Mouse (Mus musculus) MEL (cell line): ENCODE results near the gene Havcr1. TPM values are rescaled to one million over a fixed set of nuclear protein-coding genes. Genes with fewer than 3 reads are reported as not detected.

ENCODE experiments used
- DNase-seq: peaks from one replicate; pipeline ENCODE4 v3.0.0; 2011; ENCODE audit warnings: low read depth, low spot score
- H3K27ac ChIP-seq: 2 replicates; pipeline ENCODE4 v1.5.1; 2012; ENCODE audit warnings: low read depth, mild to moderate bottlenecking, control low read depth, low read length, moderate library complexity; ENCODE audit not compliant: control insufficient read depth
- H3K27me3 ChIP-seq, 2 experiments: fragments of 150-350 bp in 1 of 2; sonication (generic) in 1 of 2; 2 replicates each; pipeline ENCODE4 v1.6.1; 2012; ENCODE audit warnings: low read length in 2 of 2, mild to moderate bottlenecking in 2 of 2, improper control_type of control experiment in 1 of 2, moderate library complexity in 1 of 2; ENCODE audit not compliant: insufficient read depth in 2 of 2, control insufficient read depth in 1 of 2
- H3K36me3 ChIP-seq, 2 experiments: 2 replicates each; pipeline ENCODE4 v1.6.1; 2012 to 2014; ENCODE audit warnings: low read length in 2 of 2, improper control_type of control experiment in 1 of 2, inconsistent platforms in 1 of 2, mild to moderate bottlenecking in 1 of 2; ENCODE audit not compliant: insufficient read depth in 2 of 2, control insufficient read depth in 1 of 2
- H3K4me1 ChIP-seq, 2 experiments: fragments of 150-350 bp in 1 of 2; sonication (generic) in 1 of 2; 2 replicates each; pipeline ENCODE4 v1.6.1; 2012; ENCODE audit warnings: low read length in 2 of 2, improper control_type of control experiment in 1 of 2, mild to moderate bottlenecking in 1 of 2; ENCODE audit not compliant: insufficient read depth in 2 of 2, control insufficient read depth in 1 of 2
- H3K4me3 ChIP-seq, 2 experiments: fragments of 150-350 bp in 1 of 2; sonication (generic) in 1 of 2; 2 replicates each; pipeline ENCODE4 v1.5.1; 2012; ENCODE audit warnings: low read depth in 2 of 2, low read length in 2 of 2, mild to moderate bottlenecking in 2 of 2, moderate library complexity in 2 of 2, control low read depth in 1 of 2, improper control_type of control experiment in 1 of 2; ENCODE audit not compliant: control insufficient read depth in 1 of 2, insufficient read depth in 1 of 2
- H3K79me2 ChIP-seq: 2 replicates; pipeline ENCODE4 v1.6.1; 2012; ENCODE audit warnings: mild to moderate bottlenecking, low read length, moderate library complexity; ENCODE audit not compliant: control insufficient read depth, poor library complexity, insufficient read depth
- H3K9ac ChIP-seq: 2 replicates; pipeline ENCODE4 v1.6.1; 2012; ENCODE audit warnings: low read depth, mild to moderate bottlenecking, control low read depth, low read length, moderate library complexity; ENCODE audit not compliant: control insufficient read depth, poor library complexity, severe bottlenecking
- H3K9me3 ChIP-seq: fragments of 150-350 bp; sonication (generic); replicated peaks from 2 replicates; pipeline ENCODE4 v1.6.1; 2012; ENCODE audit warnings: mild to moderate bottlenecking, low read length, improper control_type of control experiment, moderate library complexity; ENCODE audit not compliant: insufficient read depth
- MAZ ChIP-seq: IDR thresholded peaks from 2 replicates; pipeline ENCODE4 v1.6.1; 2012; ENCODE audit warnings: low read depth, mild to moderate bottlenecking, inconsistent platforms, low read length, improper control_type of control experiment
- MEF2A ChIP-seq: IDR thresholded peaks from 2 replicates; pipeline ENCODE4 v1.6.1; 2014; ENCODE audit warnings: low read depth, mild to moderate bottlenecking, inconsistent platforms, low read length, improper control_type of control experiment; ENCODE audit not compliant: poor library complexity, insufficient replicate concordance, severe bottlenecking; ENCODE audit errors: extremely low read depth
- MYB ChIP-seq: IDR thresholded peaks from 2 replicates; pipeline ENCODE4 v1.6.1; 2011; ENCODE audit warnings: mild to moderate bottlenecking, low read depth, low read length, improper control_type of control experiment
- NELFE ChIP-seq: IDR thresholded peaks from 2 replicates; pipeline ENCODE4 v1.6.1; 2011; ENCODE audit warnings: low read depth, low read length, improper control_type of control experiment
- POLR2A ChIP-seq, 2 experiments: IDR thresholded peaks; 2 replicates each; pipeline ENCODE4 v1.6.1; 2011 to 2012; ENCODE audit warnings: low read length in 2 of 2, mild to moderate bottlenecking in 2 of 2, control low read depth in 1 of 2, improper control_type of control experiment in 1 of 2, low read depth in 1 of 2, moderate library complexity in 1 of 2; ENCODE audit not compliant: control insufficient read depth in 1 of 2, insufficient read depth in 1 of 2, poor library complexity in 1 of 2
- POLR2AphosphoS2 ChIP-seq: IDR thresholded peaks from 2 replicates; pipeline ENCODE4 v1.6.1; 2011; ENCODE audit warnings: low read length, improper control_type of control experiment
- SIN3A ChIP-seq: IDR thresholded peaks from 2 replicates; pipeline ENCODE4 v1.6.1; 2012; ENCODE audit warnings: low read length, improper control_type of control experiment, inconsistent platforms
- SMC3 ChIP-seq: IDR thresholded peaks from 2 replicates; pipeline ENCODE4 v1.6.1; 2011; ENCODE audit warnings: low read depth, low read length, improper control_type of control experiment
- TAL1 ChIP-seq: IDR thresholded peaks from 2 replicates; pipeline ENCODE4 v1.6.1; 2012; ENCODE audit warnings: mild to moderate bottlenecking, inconsistent platforms, low read length, moderate library complexity, mixed read lengths
- USF2 ChIP-seq, 2 experiments: IDR thresholded peaks; 2 replicates each; pipeline ENCODE4 v1.6.1; 2011 to 2012; ENCODE audit warnings: improper control_type of control experiment in 2 of 2, low read length in 2 of 2, borderline replicate concordance in 1 of 2, inconsistent platforms in 1 of 2, low read depth in 1 of 2, mild to moderate bottlenecking in 1 of 2; ENCODE audit not compliant: insufficient read depth in 1 of 2
- ZNF384 ChIP-seq: IDR thresholded peaks from 2 replicates; pipeline ENCODE4 v1.6.1; 2012; ENCODE audit warnings: low read depth, mild to moderate bottlenecking, inconsistent platforms, low read length, improper control_type of control experiment
- polyA plus RNA-seq, 2 experiments: library from polyadenylated mRNA; stranded (reverse) in 1 of 2; unstranded in 1 of 2; fragments of >175 nt in 1 of 2; fragments of >200 nt in 1 of 2; gene quantifications; 2 replicates each; pipeline versions ENCODE4 v1.2.1 to v1.2.4; 2012; ENCODE audit warnings: low replicate concordance in 2 of 2, low read depth in 1 of 2; ENCODE audit not compliant: insufficient read length in 2 of 2, insufficient read depth in 1 of 2, missing spikeins in 1 of 2
- total RNA-seq: library from RNA; depleted of rRNA; stranded (reverse); fragments of 300-350 nt; gene quantifications from 2 replicates; pipeline ENCODE4 v1.2.3, GENCODE M21; 2012; rRNA removed

The Havcr1 gene
- total and polyA plus RNA-seq, 3 experiments = not detected

- TF ChIP-seq ZNF384 (no peak), TAL1 (no peak), POLR2AphosphoS2 (no peak), MYB (no peak), MEF2A (no peak), SMC3 (no peak), POLR2A (IDR thresholded peaks at IDR 0.05; ENCODE audit: control insufficient read depth in 1 of 2, insufficient read depth in 1 of 2, low read depth in 1 of 2, low read length in 2 of 2, poor library complexity in 1 of 2) (no peak)
- H3K9ac ChIP-seq = no peak overlapping the region
- no peaks in the 10 kb centered on the region for H3K79me2 ChIP-seq
- no peak overlapping the region for H3K4me3 ChIP-seq
- H3K36me3 ChIP-seq = no peaks in the 10 kb centered on the region
- no peaks in the 10 kb centered on the region for H3K9me3 ChIP-seq
- no peaks in the 10 kb centered on the region for H3K4me1 ChIP-seq
- H3K27ac ChIP-seq = no peak overlapping the region
- DNase-seq = no peak
- no peaks in the 10 kb centered on the region for H3K27me3 ChIP-seq
Observed at GRCm38 (mm10) chr11:46817692-46818091, 82.8 kb downstream of the Havcr1 start.

GRCm38 (mm10) chr11:46819930-46820329 lies 85.0 kb downstream of the Havcr1 start:
- H3K27me3 ChIP-seq = no peaks in the 10 kb centered on the region
- H3K9me3 ChIP-seq = no peaks in the 10 kb centered on the region
- H3K4me1 ChIP-seq = no peaks in the 10 kb centered on the region
- TF ChIP-seq NELFE = no peak
- no peak for TF ChIP-seq MYB
- no peak for TF ChIP-seq USF2 (IDR thresholded peaks at IDR 0.05; ENCODE audit: borderline replicate concordance in 1 of 2, insufficient read depth in 1 of 2, low read depth in 1 of 2, low read length in 2 of 2)
- TF ChIP-seq MAZ = no peak
- no peak for TF ChIP-seq SIN3A
- TF ChIP-seq TAL1 = no peak
- H3K4me3 ChIP-seq = no peak overlapping the region
- no peaks in the 10 kb centered on the region for H3K79me2 ChIP-seq
- H3K27ac ChIP-seq = no peak overlapping the region
- H3K9ac ChIP-seq = no peak overlapping the region
- DNase-seq = no peak
- no peaks in the 10 kb centered on the region for H3K36me3 ChIP-seq

Other genes starting within 250 kb of the Havcr1 start
- not detected in 2 replicates for gene Gm12169, start 210.9 kb upstream of the Havcr1 start, total RNA-seq
- not detected for gene Gm12169, start 210.9 kb upstream of the Havcr1 start, polyA plus RNA-seq
- gene BC053393, start 163.5 kb upstream of the Havcr1 start, total RNA-seq = not detected in 2 replicates
- gene BC053393, start 163.5 kb upstream of the Havcr1 start, polyA plus RNA-seq = not detected
- not detected in 2 replicates for gene Dppa1, start 105.8 kb upstream of the Havcr1 start, total RNA-seq
- not detected for gene Dppa1, start 105.8 kb upstream of the Havcr1 start, polyA plus RNA-seq
- not detected in 2 replicates for gene Timd2, start 28.0 kb upstream of the Havcr1 start, total RNA-seq
- not detected for gene Timd2, start 28.0 kb upstream of the Havcr1 start, polyA plus RNA-seq
- not detected in 2 replicates for gene Timd4, start 75.7 kb downstream of the Havcr1 start, total RNA-seq
- not detected for gene Timd4, start 75.7 kb downstream of the Havcr1 start, polyA plus RNA-seq